Mouse (Mus musculus) forebrain, embryonic 13.5 days (tissue): ENCODE data around the gene Tbx2. TPM values are rescaled to one million over a fixed set of nuclear protein-coding genes. Genes with fewer than 3 reads are reported as not detected.

Source experiments
- polyA plus RNA-seq: library from polyadenylated mRNA; unstranded; fragments of >200 nt; fragmentation: Nextera tagmentation; extraction: Ambion mirVana; gene quantifications from 2 replicates; pipeline ENCODE4 v1.2.1, GENCODE M21; 2015

Tbx2 gene
- polyA plus RNA-seq, 1 experiment from 2014 or later, result 0.61 TPM

Other genes with a start within 250 kb of the Tbx2 start
- not detected in 2 replicates for gene Gm11444, start 17.8 kb downstream of the Tbx2 start, polyA plus RNA-seq
- gene Tbx4, start 53.9 kb downstream of the Tbx2 start, polyA plus RNA-seq, result 0.06 and 0.26 TPM in 2 replicates